ENCODE assay signal across 8 mouse cellular contexts in the genomic region with DNA sequence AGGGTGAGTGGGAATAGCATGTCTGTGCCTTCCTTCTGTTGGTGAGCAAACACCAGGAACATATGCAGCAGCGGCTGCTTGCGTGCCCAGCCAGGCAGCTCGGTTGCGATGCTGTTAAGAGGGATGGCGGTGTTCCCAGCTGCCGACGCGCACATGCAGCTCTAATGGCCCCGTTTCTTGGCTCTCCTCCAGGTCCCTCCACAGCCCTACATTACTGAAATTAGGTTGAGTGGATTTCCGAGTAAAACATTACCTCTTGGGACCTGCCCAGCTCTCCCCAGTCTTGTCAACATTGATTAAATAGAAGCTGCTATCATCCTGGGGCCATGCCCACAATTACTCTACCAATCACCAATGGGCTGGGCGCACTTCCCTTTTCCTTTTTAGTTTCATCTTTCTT.
DNase-seq lines count a peak whose midpoint lies in the region; ATAC-seq and TF ChIP-seq lines count a peak whose summit lies in the region.

No protein-coding gene starts in this region.

- no peaks in the 10 kb centered on the region for H3K27me3 ChIP-seq in cerebellum, adult 2 months (ENCODE audit: control insufficient read depth, insufficient read depth, low read length)
- no peaks in the 10 kb centered on the region for H3K27me3 ChIP-seq in hindbrain, embryonic 16.5 days (replicated peaks; ENCODE audit: control insufficient read depth, insufficient read depth, low read length)
- H3K27me3 ChIP-seq in midbrain, embryonic 15.5 days (replicated peaks): no peaks in the 10 kb centered on the region

- peak overlapping the region; percentile 8 for H3K4me2 ChIP-seq in hindbrain, embryonic 16.5 days (ENCODE audit: low read length)
- no peak overlapping the region for H3K4me2 ChIP-seq in midbrain, embryonic 15.5 days

- H3K36me3 ChIP-seq in hindbrain, embryonic 16.5 days (ENCODE audit: control insufficient read depth, insufficient read depth, low read length): no peaks in the 10 kb centered on the region; the same call in 1 of the 2 replicates
- no peaks in the 10 kb centered on the region for H3K36me3 ChIP-seq in midbrain, embryonic 15.5 days (replicated peaks)

- 23% methylated on average over 11 of the region's 11 CpGs for WGBS in cerebellum, adult 2 months
- 53% methylated on average over 11 of the region's 11 CpGs for WGBS in hindbrain, embryonic 16.5 days
- WGBS in midbrain, embryonic 15.5 days: 61% methylated on average over 11 of the region's 11 CpGs

- no peak for TF ChIP-seq POLR2A in cerebellum, adult 2 months (IDR thresholded peaks at IDR 0.05; ENCODE audit: borderline replicate concordance, insufficient read depth, low read length)

- H3K9ac ChIP-seq in hindbrain, embryonic 16.5 days (ENCODE audit: low read depth, low read length): no peak overlapping the region
- no peak overlapping the region for H3K9ac ChIP-seq in midbrain, embryonic 15.5 days

- no peaks in the 10 kb centered on the region for H3K9me3 ChIP-seq in hindbrain, embryonic 16.5 days (ENCODE audit: control insufficient read depth, low read length)
- H3K9me3 ChIP-seq in midbrain, embryonic 15.5 days: no peaks in the 10 kb centered on the region

- no peak for TF ChIP-seq CTCF in cerebellum, adult 2 months (IDR thresholded peaks at IDR 0.05; ENCODE audit: borderline replicate concordance, insufficient read depth, low read depth, low read length)

- peaks cover 7% of the 10 kb centered on the region for H3K4me1 ChIP-seq in cerebellum, adult 2 months (ENCODE audit: control insufficient read depth, insufficient read depth, low read length)
- no peaks in the 10 kb centered on the region; the same call in none of the 2 replicates for H3K4me1 ChIP-seq in hindbrain, embryonic 16.5 days (ENCODE audit: control insufficient read depth, insufficient read depth, low read depth, low read length)
- H3K4me1 ChIP-seq in midbrain, embryonic 15.5 days: no peaks in the 10 kb centered on the region

- no peak overlapping the region for H3K4me3 ChIP-seq in cerebellum, adult 2 months (replicated peaks; ENCODE audit: insufficient read depth, low read depth, low read length)
- H3K4me3 ChIP-seq in hindbrain, embryonic 16.5 days (ENCODE audit: low read length): no peak overlapping the region
- H3K4me3 ChIP-seq in midbrain, embryonic 15.5 days: no peak overlapping the region

- peak; percentile 8 for DNase-seq in gastrocnemius, postnatal 14 days
- DNase-seq in gastrocnemius, adult 8-10 months (ENCODE audit: low spot score in 2 of 2): no peak
- DNase-seq in cerebellum, adult 2 months: peak; percentile 61 to 69
- DNase-seq in yolk sac, embryonic 10.5 days (ENCODE audit: low spot score): no peak
- DNase-seq in ovary, postnatal 14 days (ENCODE audit: low spot score): no peak
- DNase-seq in c-Kit-positive CD71-positive TER-119-positive erythroid progenitor cells, embryonic 14.5 days (ENCODE audit: low spot score): no peak

- no peak overlapping the region for H3K27ac ChIP-seq in cerebellum, adult 2 months (ENCODE audit: insufficient read depth, low read length)
- H3K27ac ChIP-seq in hindbrain, embryonic 16.5 days (ENCODE audit: low read depth, low read length): peak overlapping the region; percentile 37
- peak overlapping the region; percentile 54 for H3K27ac ChIP-seq in midbrain, embryonic 15.5 days

- ATAC-seq in hindbrain, embryonic 16.5 days: peak; percentile 92
- ATAC-seq in midbrain, embryonic 15.5 days (replicated peaks): peak; percentile 88

- intact Hi-C loops in gastrocnemius, postnatal 14 days (cut with DNase I; ENCODE audit: low total_unique reads): no loop called here

Comparison
In these comparisons a context has a peak if more than half of its experiments do, and no peak if none do; other contexts are left out.
1. DNase-seq: peak in gastrocnemius, postnatal 14 days (single experiment) and cerebellum, adult 2 months (2 of 2); none in gastrocnemius, adult 8-10 months (0 of 2), yolk sac, embryonic 10.5 days (single experiment), ovary, postnatal 14 days (single experiment) and c-Kit-positive CD71-positive TER-119-positive erythroid progenitor cells, embryonic 14.5 days (single experiment).